Mouse (Mus musculus): ENCODE measurements around the gene Btbd35f9. TPM values are rescaled to one million over a fixed set of nuclear protein-coding genes. Genes with fewer than 3 reads are reported as not detected.
"Not testable (repeated sequence)": the region's sequence is repeated elsewhere in the genome, so short reads cannot be mapped to it uniquely, and the experiment has no call there.

Gene Btbd35f9
- not detected for total RNA-seq (2021)
- long read RNA-seq, experiment 1, result 0 reads
- long read RNA-seq, experiment 2, result 0 reads

GRCm38 (mm10) chrX:34161399-34161798, at the start of gene Btbd35f9:
TSS of gene Btbd35f9 (minus strand) at chrX:34161499.
- not testable (repeated sequence) for DNase-seq (ENCODE audit: low spot score in 2 of 2)

Other genes with a start within 250 kb of the Btbd35f9 start
- not detected for gene Btbd35f6, start 205.0 kb downstream of the Btbd35f9 start, total RNA-seq (2021)
- not detected for gene Gm21870, start 174.7 kb downstream of the Btbd35f9 start, total RNA-seq (2021)
- not detected for gene Spin2g, start 77.2 kb upstream of the Btbd35f9 start, total RNA-seq (2021)

Data from adrenal gland, adult 18-20 months (tissue).